Mouse (Mus musculus): ENCODE results near the gene Mei1.

The Mei1 gene

GRCm38 (mm10) chr15:82069898-82070297, at the start of gene Mei1:
Gene Mei1 (plus strand): TSS chr15:82069996.
- in situ Hi-C loops (cut with MboI; ENCODE audit: low sequenced_read_pairs): no loop called here

- in situ Hi-C loops (cut with MboI; ENCODE audit: low sequenced_read_pairs): no loop called here
These were observed 47.2 kb upstream of the Mei1 start for GRCm38 (mm10) chr15:82022535-82023088.

GRCm38 (mm10) chr15:82023965-82024635, 45.7 kb upstream of the Mei1 start:
- in situ Hi-C loops (cut with MboI; ENCODE audit: low sequenced_read_pairs): no loop called here

- in situ Hi-C loops (cut with MboI; ENCODE audit: low sequenced_read_pairs): no loop called here
These were observed 42.5 kb upstream of the Mei1 start for GRCm38 (mm10) chr15:82027276-82027675.

GRCm38 (mm10) chr15:82027726-82028125, 42.1 kb upstream of the Mei1 start:
- in situ Hi-C loops (cut with MboI; ENCODE audit: low sequenced_read_pairs): no loop called here

- in situ Hi-C loops (cut with MboI; ENCODE audit: low sequenced_read_pairs): no loop called here
These were observed 37.4 kb upstream of the Mei1 start for GRCm38 (mm10) chr15:82032386-82032785.

- in situ Hi-C loops (cut with MboI; ENCODE audit: low sequenced_read_pairs): no loop called here
These were observed 36.0 kb upstream of the Mei1 start, which contains the start of gene Desi1 for GRCm38 (mm10) chr15:82033762-82034161. Gene Desi1 (minus strand): TSS chr15:82033862.

- in situ Hi-C loops (cut with MboI; ENCODE audit: low sequenced_read_pairs): no loop called here
These were observed 33.7 kb upstream of the Mei1 start for GRCm38 (mm10) chr15:82035904-82036689.

GRCm38 (mm10) chr15:82040650-82041049, 29.1 kb upstream of the Mei1 start:
- in situ Hi-C loops (cut with MboI; ENCODE audit: low sequenced_read_pairs): no loop called here

GRCm38 (mm10) chr15:82044166-82044784, 25.5 kb upstream of the Mei1 start:
- in situ Hi-C loops (cut with MboI; ENCODE audit: low sequenced_read_pairs): no loop called here

GRCm38 (mm10) chr15:82046246-82046891, 23.4 kb upstream of the Mei1 start:
- in situ Hi-C loops (cut with MboI; ENCODE audit: low sequenced_read_pairs): no loop called here

GRCm38 (mm10) chr15:82047080-82047883, 22.5 kb upstream of the Mei1 start, which contains the start of gene Snu13:
Gene Snu13 (minus strand): TSS chr15:82047598.
- in situ Hi-C loops (cut with MboI; ENCODE audit: low sequenced_read_pairs): no loop called here

GRCm38 (mm10) chr15:82052544-82052943, 17.3 kb upstream of the Mei1 start:
- in situ Hi-C loops (cut with MboI; ENCODE audit: low sequenced_read_pairs): no loop called here

GRCm38 (mm10) chr15:82058719-82059201, 11.0 kb upstream of the Mei1 start, which contains the start of gene 4930407I10Rik:
Gene 4930407I10Rik (plus strand): TSS chr15:82059151.
- in situ Hi-C loops (cut with MboI; ENCODE audit: low sequenced_read_pairs): no loop called here

- in situ Hi-C loops (cut with MboI; ENCODE audit: low sequenced_read_pairs): no loop called here
These were observed 5.9 kb upstream of the Mei1 start for GRCm38 (mm10) chr15:82063909-82064308.

GRCm38 (mm10) chr15:82065511-82065910, 4.3 kb upstream of the Mei1 start:
- in situ Hi-C loops (cut with MboI; ENCODE audit: low sequenced_read_pairs): no loop called here

GRCm38 (mm10) chr15:82071816-82072469, 2.1 kb downstream of the Mei1 start:
- in situ Hi-C loops (cut with MboI; ENCODE audit: low sequenced_read_pairs): no loop called here

- in situ Hi-C loops (cut with MboI; ENCODE audit: low sequenced_read_pairs): no loop called here
These were observed 3.7 kb downstream of the Mei1 start for GRCm38 (mm10) chr15:82073490-82073889.

GRCm38 (mm10) chr15:82079883-82080282, 10.1 kb downstream of the Mei1 start:
- in situ Hi-C loops (cut with MboI; ENCODE audit: low sequenced_read_pairs): no loop called here
